ENCODE assay signal across 11 mouse cellular contexts in the genomic region with DNA sequence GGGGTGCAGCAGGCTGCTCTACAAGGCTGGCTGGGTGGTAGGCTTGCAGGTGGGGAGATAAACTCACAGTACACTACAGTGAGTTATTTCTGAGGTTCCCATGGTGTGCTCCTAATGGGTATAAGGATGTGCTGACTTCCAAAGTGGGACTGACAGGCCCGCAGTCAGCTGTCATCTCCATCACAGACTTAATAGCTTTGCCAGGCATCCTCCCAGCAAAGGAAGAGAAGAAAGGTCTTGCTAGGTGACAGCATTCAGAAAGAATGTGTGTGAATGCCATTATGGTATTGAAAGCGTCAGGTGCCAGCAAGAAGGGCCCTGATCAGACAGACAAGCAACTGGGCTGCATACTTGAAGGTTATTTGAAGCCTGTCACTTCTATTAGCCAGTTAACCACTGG.
A peak's percentile ranks its signal among the peaks of the same experiment; 100 is the strongest.
DNase-seq lines count a peak whose midpoint lies in the region; ATAC-seq and TF ChIP-seq lines count a peak whose summit lies in the region.
"Had no signal": no experiment of that assay in that cellular context is flagged by ENCODE, and none has a peak within 500 bp of the region (broad histone marks: within the 10 kb centered on the region; RNA-seq: fewer than 3 reads in every experiment).

No protein-coding gene starts in this region.

- no peak overlapping the region for H3K9ac ChIP-seq in forebrain, embryonic 12.5 days
- no peak overlapping the region for H3K9ac ChIP-seq in midbrain, postnatal 0 days (replicated peaks; ENCODE audit: low read length, poor library complexity, severe bottlenecking)

- no peak overlapping the region for H3K4me3 ChIP-seq in forebrain, embryonic 12.5 days (replicated peaks)
- H3K4me3 ChIP-seq in hindbrain, embryonic 10.5 days: peak overlapping the region; percentile 6; the same call in 1 of the 2 replicates
- no peak overlapping the region for H3K4me3 ChIP-seq in midbrain, postnatal 0 days (ENCODE audit: low read depth, low read length)

- DNase-seq in heart, adult 11 months: peak; percentile 97
- DNase-seq in heart, postnatal 4 days: no peak
- no peak for DNase-seq in hindbrain, embryonic 10.5 days (ENCODE audit: low spot score)
- no peak for DNase-seq in midbrain, postnatal 0 days (ENCODE audit: low spot score)
- no peak for DNase-seq in urinary bladder, postnatal 10 days (ENCODE audit: low spot score)
- no peak for DNase-seq in left cerebral cortex, postnatal 25 days (ENCODE audit: low spot score in 2 of 2)
- no peak for DNase-seq in T-cell, adult 2 months (ENCODE audit: low spot score)
- DNase-seq: gastrocnemius, postnatal 36 days; lung, postnatal 4 days had no signal

- H3K4me2 ChIP-seq in forebrain, embryonic 12.5 days: peak overlapping the region; percentile 34; the same call in 1 of the 2 replicates
- no peak overlapping the region for H3K4me2 ChIP-seq in midbrain, postnatal 0 days (ENCODE audit: low read depth, low read length, poor library complexity, severe bottlenecking)

- H3K9me3 ChIP-seq in forebrain, embryonic 12.5 days: no peaks in the 10 kb centered on the region
- no peaks in the 10 kb centered on the region for H3K9me3 ChIP-seq in hindbrain, embryonic 10.5 days
- no peaks in the 10 kb centered on the region for H3K9me3 ChIP-seq in midbrain, postnatal 0 days (ENCODE audit: low read length)

- peak overlapping the region; percentile 83 for H3K27ac ChIP-seq in forebrain, embryonic 12.5 days
- peak overlapping the region; percentile 46 for H3K27ac ChIP-seq in hindbrain, embryonic 10.5 days
- no peak overlapping the region for H3K27ac ChIP-seq in midbrain, postnatal 0 days (ENCODE audit: low read depth, low read length)

- intact Hi-C loops in left cerebral cortex, postnatal 25 days (cut with DNase I): loop anchor here (5.0 kb wide), 1 partner anchor 105 kb away; no protein-coding TSS in a partner anchor

- H3K27me3 ChIP-seq in forebrain, embryonic 12.5 days: peaks cover 42% of the 10 kb centered on the region
- peaks cover 76% of the 10 kb centered on the region for H3K27me3 ChIP-seq in hindbrain, embryonic 10.5 days (ENCODE audit: insufficient read depth, poor library complexity, severe bottlenecking)
- no peaks in the 10 kb centered on the region for H3K27me3 ChIP-seq in midbrain, postnatal 0 days (ENCODE audit: insufficient read depth, low read length)
- H3K27me3 ChIP-seq: Patski had no signal

- WGBS in forebrain, embryonic 12.5 days: 18% methylated on average over 2 of the region's 2 CpGs
- WGBS in hindbrain, embryonic 10.5 days: 34% methylated on average over 2 of the region's 2 CpGs
- 39% methylated on average over 2 of the region's 2 CpGs for WGBS in midbrain, postnatal 0 days

- H3K4me1 ChIP-seq in forebrain, embryonic 12.5 days: peaks cover 66% of the 10 kb centered on the region
- H3K4me1 ChIP-seq in hindbrain, embryonic 10.5 days (replicated peaks): peaks cover 70% of the 10 kb centered on the region
- peaks cover 9% of the 10 kb centered on the region for H3K4me1 ChIP-seq in midbrain, postnatal 0 days (ENCODE audit: insufficient read depth, low read length)

- peak; percentile 17; the same call in 1 of the 2 replicates for ATAC-seq in forebrain, embryonic 12.5 days (ENCODE audit: low FRiP score)
- peak; percentile 67 for ATAC-seq in midbrain, postnatal 0 days (ENCODE audit: low FRiP score)
- ATAC-seq: Patski had no signal

- no peak for TF ChIP-seq CTCF in midbrain, postnatal 0 days (IDR thresholded peaks at IDR 0.05)

- H3K36me3 ChIP-seq in forebrain, embryonic 12.5 days (replicated peaks): no peaks in the 10 kb centered on the region
- H3K36me3 ChIP-seq in hindbrain, embryonic 10.5 days: no peaks in the 10 kb centered on the region
- H3K36me3 ChIP-seq in midbrain, postnatal 0 days (ENCODE audit: insufficient read depth, low read length): no peaks in the 10 kb centered on the region
